Mouse (Mus musculus) myocyte (in vitro differentiated cells): ENCODE results near the gene Pcp4l1. TPM values are rescaled to one million over a fixed set of nuclear protein-coding genes. Genes with fewer than 3 reads are reported as not detected.

Source experiments
- H3K27me3 ChIP-seq: one replicate; pipeline ENCODE4 v1.6.1; 2011; ENCODE audit not compliant: control insufficient read depth, insufficient read depth, insufficient read length
- H3K36me3 ChIP-seq: one replicate; pipeline ENCODE4 v1.6.1; 2011; ENCODE audit not compliant: control insufficient read depth, insufficient read depth
- H3K4me2 ChIP-seq: one replicate; pipeline ENCODE4 v1.6.1; 2011; ENCODE audit warnings: low read depth, control low read depth
- H3K4me3 ChIP-seq: one replicate; pipeline ENCODE4 v1.5.1; 2011; ENCODE audit warnings: mild to moderate bottlenecking, control low read depth, moderate library complexity
- H3K79me2 ChIP-seq: one replicate; pipeline ENCODE4 v1.6.1; 2011; ENCODE audit not compliant: control insufficient read depth, insufficient read depth
- H3ac ChIP-seq: one replicate; pipeline ENCODE4 v1.6.1; 2011; ENCODE audit not compliant: control insufficient read depth, insufficient read length
- CEBPB ChIP-seq: IDR thresholded peaks from 2 replicates; pipeline ENCODE4 v1.6.1; 2011; ENCODE audit warnings: mild to moderate bottlenecking, moderate library complexity; ENCODE audit not compliant: poor library complexity, insufficient read depth, severe bottlenecking
- E2F4 ChIP-seq: IDR thresholded peaks from one replicate; pipeline ENCODE4 v1.6.1; 2011; ENCODE audit warnings: mild to moderate bottlenecking, control low read depth, moderate library complexity; ENCODE audit not compliant: insufficient read depth
- MAX ChIP-seq: IDR thresholded peaks from one replicate; pipeline ENCODE4 v1.6.1; 2011; ENCODE audit warnings: low read depth, mild to moderate bottlenecking, control low read depth
- MYOD1 ChIP-seq, 3 experiments: IDR thresholded peaks; one replicate each; pipeline ENCODE4 v1.6.1; 2011; ENCODE audit warnings: control low read depth in 2 of 3, low read depth in 2 of 3, mild to moderate bottlenecking in 2 of 3, moderate library complexity in 1 of 3; ENCODE audit not compliant: insufficient read length in 2 of 3, control insufficient read depth in 1 of 3
- MYOG ChIP-seq, 3 experiments: IDR thresholded peaks; one replicate each; pipeline ENCODE4 v1.6.1; 2011; ENCODE audit warnings: control low read depth in 2 of 3, low read depth in 2 of 3, mild to moderate bottlenecking in 2 of 3; ENCODE audit not compliant: insufficient read length in 2 of 3, control insufficient read depth in 1 of 3, insufficient read depth in 1 of 3
- POLR2A ChIP-seq: IDR thresholded peaks from one replicate; pipeline ENCODE4 v1.6.1; 2011; ENCODE audit warnings: low read depth, mild to moderate bottlenecking, control low read depth, moderate library complexity; ENCODE audit not compliant: insufficient read length
- POLR2AphosphoS2 ChIP-seq: IDR thresholded peaks from one replicate; pipeline ENCODE4 v1.6.1; 2011; ENCODE audit warnings: low read depth, control low read depth; ENCODE audit not compliant: insufficient read length
- REST ChIP-seq: IDR thresholded peaks from one replicate; pipeline ENCODE4 v1.6.1; 2011; ENCODE audit warnings: mild to moderate bottlenecking, control low read depth, moderate library complexity; ENCODE audit not compliant: insufficient read depth, insufficient read length
- SRF ChIP-seq: IDR thresholded peaks from one replicate; pipeline ENCODE4 v1.6.1; 2011; ENCODE audit warnings: low read depth; ENCODE audit not compliant: control insufficient read depth, insufficient read length
- TCF12 ChIP-seq: IDR thresholded peaks from one replicate; pipeline ENCODE4 v1.6.1; 2011; ENCODE audit warnings: mild to moderate bottlenecking, control low read depth; ENCODE audit not compliant: poor library complexity, insufficient read depth, severe bottlenecking
- TCF3 ChIP-seq: IDR thresholded peaks from one replicate; pipeline ENCODE4 v1.6.1; 2011; ENCODE audit warnings: low read depth, control low read depth; ENCODE audit not compliant: insufficient read length
- USF1 ChIP-seq: IDR thresholded peaks from one replicate; pipeline ENCODE4 v1.6.1; 2011; ENCODE audit warnings: low read depth, mild to moderate bottlenecking, control low read depth, moderate library complexity
- polyA plus RNA-seq: library from polyadenylated mRNA; unstranded; fragments of >200 nt; fragmentation: generic; extraction: Trizol; gene quantifications from one replicate; pipeline ENCODE4 v1.2.1, GENCODE M21; 2012; ENCODE audit warnings: missing spikeins

The Pcp4l1 gene
- polyA plus RNA-seq, 1 experiment = 0.05 TPM

DNA sequence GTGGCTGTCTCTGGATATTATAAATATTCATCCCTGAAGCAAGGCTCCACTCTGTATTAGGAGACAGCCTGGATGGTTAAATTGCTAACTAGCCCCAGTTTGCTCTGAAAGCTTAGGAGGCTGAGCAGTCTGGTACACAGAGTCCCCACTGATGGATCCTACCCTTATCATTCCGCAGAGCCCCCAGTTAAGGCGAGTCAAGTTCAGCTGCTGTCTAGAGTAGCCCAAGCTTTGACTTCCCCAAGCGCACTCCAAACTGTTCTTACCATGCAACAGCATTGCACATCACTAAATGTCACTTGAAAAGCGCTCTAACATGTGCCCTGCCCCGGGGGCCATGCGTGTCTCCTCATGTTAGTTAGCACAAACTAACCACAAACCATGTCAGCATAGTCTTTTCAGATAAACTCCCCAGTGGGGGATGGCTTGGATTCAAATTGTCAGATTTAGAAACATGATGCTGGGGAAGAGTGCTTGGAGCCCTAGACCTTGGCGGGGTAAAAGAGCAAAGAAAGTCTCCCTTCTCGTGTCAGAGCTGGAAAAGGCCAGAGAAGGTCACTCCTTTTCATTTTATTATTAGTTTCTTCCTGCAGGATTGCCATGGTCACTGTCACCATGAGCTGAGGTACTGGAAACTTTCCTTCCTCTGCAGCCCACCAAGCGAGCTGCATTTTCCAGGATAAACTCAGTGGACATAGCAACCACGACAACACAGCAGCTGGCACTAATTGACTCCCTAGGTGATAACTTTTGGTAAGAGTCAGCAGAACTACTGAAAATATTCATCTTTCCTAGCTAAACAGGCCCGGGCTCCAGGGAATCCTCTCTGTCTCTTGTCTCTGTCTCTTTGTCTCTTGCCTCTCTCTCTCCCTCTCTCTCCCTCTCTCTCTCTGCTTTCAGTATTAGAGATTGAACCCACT is 1.9 kb downstream of the Pcp4l1 start:
- TF ChIP-seq TCF12 (no peak), SRF (no peak), CEBPB (no peak), MYOG (IDR thresholded peaks at IDR 0.05; ENCODE audit: control insufficient read depth in 1 of 3, insufficient read depth in 1 of 3, insufficient read length in 2 of 3, low read depth in 2 of 3) (no peak), POLR2A (no peak), MAX (no peak), POLR2AphosphoS2 (no peak), REST (no peak), USF1 (no peak), MYOD1 (IDR thresholded peaks at IDR 0.05; ENCODE audit: control insufficient read depth in 1 of 3, insufficient read length in 2 of 3, low read depth in 2 of 3) (no peak), E2F4 (no peak)
- H3K79me2 ChIP-seq = no peaks in the 10 kb centered on the region
- no peak overlapping the region for H3K4me3 ChIP-seq
- no peaks in the 10 kb centered on the region for H3K27me3 ChIP-seq
- no peak overlapping the region for H3ac ChIP-seq
- no peaks in the 10 kb centered on the region for H3K36me3 ChIP-seq
- peak overlapping the region; percentile 76 for H3K4me2 ChIP-seq

- TF ChIP-seq MYOD1 (IDR thresholded peaks at IDR 0.05; ENCODE audit: control insufficient read depth in 1 of 3, insufficient read length in 2 of 3, low read depth in 2 of 3) (no peak), SRF (no peak), POLR2AphosphoS2 (no peak), E2F4 (no peak), TCF3 (no peak), USF1 (no peak), MAX (no peak)
- H3K4me3 ChIP-seq = no peak overlapping the region
- H3K27me3 ChIP-seq = no peaks in the 10 kb centered on the region
- no peaks in the 10 kb centered on the region for H3K36me3 ChIP-seq
- no peak overlapping the region for H3ac ChIP-seq
- peak overlapping the region; percentile 76 for H3K4me2 ChIP-seq
- H3K79me2 ChIP-seq = no peaks in the 10 kb centered on the region
Observed at GRCm38 (mm10) chr1:171193093-171193840, 2.8 kb downstream of the Pcp4l1 start.

GRCm38 (mm10) chr1:171192283-171192682 is 3.8 kb downstream of the Pcp4l1 start:
- H3K79me2 ChIP-seq = no peaks in the 10 kb centered on the region
- peak overlapping the region; percentile 76 for H3K4me2 ChIP-seq
- TF ChIP-seq MYOD1 (IDR thresholded peaks at IDR 0.05; ENCODE audit: control insufficient read depth in 1 of 3, insufficient read length in 2 of 3, low read depth in 2 of 3) (no peak), POLR2AphosphoS2 (no peak), MAX (no peak)
- no peaks in the 10 kb centered on the region for H3K36me3 ChIP-seq
- H3K4me3 ChIP-seq = no peak overlapping the region
- no peaks in the 10 kb centered on the region for H3K27me3 ChIP-seq
- no peak overlapping the region for H3ac ChIP-seq

DNA sequence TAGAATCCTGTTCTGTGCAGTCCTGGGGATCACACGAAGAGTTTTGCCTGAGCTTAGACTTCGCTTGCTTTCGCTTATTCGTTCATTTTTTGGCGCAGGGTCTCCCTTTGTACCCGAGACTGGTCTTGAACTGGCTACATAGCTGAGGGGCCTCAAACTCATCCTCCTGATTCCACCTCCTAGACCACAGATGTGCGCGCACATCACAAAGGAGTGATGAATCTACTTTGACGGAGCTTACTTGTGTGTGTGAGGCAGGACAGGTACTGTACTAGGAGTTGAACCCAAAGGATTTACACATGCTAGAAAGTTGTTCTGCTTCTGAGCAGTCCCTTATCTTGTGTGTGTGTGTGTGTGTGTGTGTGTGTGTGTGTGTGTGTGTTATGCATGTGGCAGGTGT is 5.2 kb downstream of the Pcp4l1 start:
- H3K79me2 ChIP-seq = no peaks in the 10 kb centered on the region
- H3K4me2 ChIP-seq = no peak overlapping the region
- no peak overlapping the region for H3ac ChIP-seq
- no peaks in the 10 kb centered on the region for H3K36me3 ChIP-seq
- H3K4me3 ChIP-seq = no peak overlapping the region
- TF ChIP-seq MYOG (IDR thresholded peaks at IDR 0.05; ENCODE audit: control insufficient read depth in 1 of 3, insufficient read depth in 1 of 3, insufficient read length in 2 of 3, low read depth in 2 of 3) = no peak
- TF ChIP-seq TCF3 = no peak
- no peak for TF ChIP-seq E2F4
- H3K27me3 ChIP-seq = no peaks in the 10 kb centered on the region

GRCm38 (mm10) chr1:171189476-171190114 is 6.5 kb downstream of the Pcp4l1 start:
- Histone ChIP-seq H3ac (no peak overlapping the region), H3K4me2 (no peak overlapping the region), H3K79me2 (no peaks in the 10 kb centered on the region), H3K4me3 (no peak overlapping the region), H3K27me3 (no peaks in the 10 kb centered on the region), H3K36me3 (no peaks in the 10 kb centered on the region)
- TF ChIP-seq REST = no peak
- no peak for TF ChIP-seq TCF3
- TF ChIP-seq USF1 = no peak
- no peak for TF ChIP-seq SRF
- TF ChIP-seq TCF12 = no peak
- TF ChIP-seq E2F4 = no peak
- no peak for TF ChIP-seq MYOD1 (IDR thresholded peaks at IDR 0.05; ENCODE audit: control insufficient read depth in 1 of 3, insufficient read length in 2 of 3, low read depth in 2 of 3)
- no peak for TF ChIP-seq POLR2AphosphoS2
- no peak for TF ChIP-seq CEBPB
- TF ChIP-seq MYOG (IDR thresholded peaks at IDR 0.05; ENCODE audit: control insufficient read depth in 1 of 3, insufficient read depth in 1 of 3, insufficient read length in 2 of 3, low read depth in 2 of 3) = no peak
- TF ChIP-seq MAX = no peak
- no peak for TF ChIP-seq POLR2A
